Mouse (Mus musculus): ENCODE measurements around the gene Zfp704. TPM values are rescaled to one million over a fixed set of nuclear protein-coding genes. Genes with fewer than 3 reads are reported as not detected.
"Not testable (repeated sequence)": the region's sequence is repeated elsewhere in the genome, so short reads cannot be mapped to it uniquely, and the experiment has no call there.

The Zfp704 gene
- polyA plus RNA-seq, 1 experiment from 2014 or later = 7.9 TPM

- WGBS = 76% methylated on average over 4 of the region's 4 CpGs
- Histone ChIP-seq H3K9ac (ENCODE audit: low read depth, low read length) (no peak overlapping the region), H3K36me3 (ENCODE audit: insufficient read depth, low read length) (no peaks in the 10 kb centered on the region), H3K4me1 (replicated peaks; ENCODE audit: insufficient read depth, low read length) (peaks cover 35% of the 10 kb centered on the region; the same call in 1 of the 2 replicates), H3K4me2 (ENCODE audit: low read length) (no peak overlapping the region), H3K27ac (no peak overlapping the region), H3K4me3 (replicated peaks; ENCODE audit: low read depth, low read length) (no peak overlapping the region), H3K9me3 (replicated peaks; ENCODE audit: low read length) (no peaks in the 10 kb centered on the region), H3K27me3 (ENCODE audit: insufficient read depth, low read length) (no peaks in the 10 kb centered on the region)
- DNase-seq (ENCODE audit: low spot score) = no peak
- ATAC-seq (replicated peaks; ENCODE audit: low FRiP score, low read depth) = peak; percentile 41; the same call in 1 of the 2 replicates
- TF ChIP-seq CTCF (IDR thresholded peaks at IDR 0.05; ENCODE audit: low read depth) = no peak
These were observed 33.0 kb downstream of the Zfp704 start for GRCm38 (mm10) chr3:9576872-9577271.

- Histone ChIP-seq H3K4me3 (replicated peaks; ENCODE audit: low read depth, low read length) (no peak overlapping the region), H3K27me3 (ENCODE audit: insufficient read depth, low read length) (no peaks in the 10 kb centered on the region), H3K4me2 (ENCODE audit: low read length) (no peak overlapping the region), H3K9ac (ENCODE audit: low read depth, low read length) (no peak overlapping the region), H3K36me3 (ENCODE audit: insufficient read depth, low read length) (no peaks in the 10 kb centered on the region), H3K9me3 (replicated peaks; ENCODE audit: low read length) (no peaks in the 10 kb centered on the region), H3K4me1 (replicated peaks; ENCODE audit: insufficient read depth, low read length) (peaks cover 22% of the 10 kb centered on the region; the same call in 1 of the 2 replicates), H3K27ac (no peak overlapping the region)
- DNase-seq (ENCODE audit: low spot score) (no peak), ATAC-seq (replicated peaks; ENCODE audit: low FRiP score, low read depth) (no peak)
- 66% methylated on average over 8 of the region's 8 CpGs for WGBS
- no peak for TF ChIP-seq CTCF (IDR thresholded peaks at IDR 0.05; ENCODE audit: low read depth)
These were observed 35.6 kb downstream of the Zfp704 start for GRCm38 (mm10) chr3:9574305-9574704.

GRCm38 (mm10) chr3:9573581-9573980 is 36.3 kb downstream of the Zfp704 start:
- H3K27me3 ChIP-seq (ENCODE audit: insufficient read depth, low read length) = no peaks in the 10 kb centered on the region
- H3K9ac ChIP-seq (ENCODE audit: low read depth, low read length) = no peak overlapping the region
- peak; percentile 84 for DNase-seq (ENCODE audit: low spot score)
- H3K4me3 ChIP-seq (replicated peaks; ENCODE audit: low read depth, low read length) = no peak overlapping the region
- no peaks in the 10 kb centered on the region for H3K9me3 ChIP-seq (replicated peaks; ENCODE audit: low read length)
- peak; percentile 74 for ATAC-seq (replicated peaks; ENCODE audit: low FRiP score, low read depth)
- H3K4me2 ChIP-seq (ENCODE audit: low read length) = no peak overlapping the region
- no peaks in the 10 kb centered on the region for H3K36me3 ChIP-seq (ENCODE audit: insufficient read depth, low read length)
- peaks cover 19% of the 10 kb centered on the region; the same call in 1 of the 2 replicates for H3K4me1 ChIP-seq (replicated peaks; ENCODE audit: insufficient read depth, low read length)
- 6% methylated on average over 6 of the region's 6 CpGs for WGBS
- no peak overlapping the region for H3K27ac ChIP-seq
- no peak for TF ChIP-seq CTCF (IDR thresholded peaks at IDR 0.05; ENCODE audit: low read depth)

GRCm38 (mm10) chr3:9572261-9572660 is 37.6 kb downstream of the Zfp704 start:
- Histone ChIP-seq H3K4me1 (replicated peaks; ENCODE audit: insufficient read depth, low read length) (peaks cover 29% of the 10 kb centered on the region), H3K36me3 (ENCODE audit: insufficient read depth, low read length) (no peaks in the 10 kb centered on the region), H3K9me3 (replicated peaks; ENCODE audit: low read length) (no peaks in the 10 kb centered on the region), H3K9ac (ENCODE audit: low read depth, low read length) (no peak overlapping the region), H3K4me3 (replicated peaks; ENCODE audit: low read depth, low read length) (no peak overlapping the region), H3K27ac (no peak overlapping the region), H3K4me2 (ENCODE audit: low read length) (no peak overlapping the region), H3K27me3 (ENCODE audit: insufficient read depth, low read length) (no peaks in the 10 kb centered on the region)
- DNase-seq (ENCODE audit: low spot score) = no peak
- no peak for ATAC-seq (replicated peaks; ENCODE audit: low FRiP score, low read depth)
- WGBS = 74% methylated on average over 8 of the region's 8 CpGs
- TF ChIP-seq CTCF (IDR thresholded peaks at IDR 0.05; ENCODE audit: low read depth) = no peak

GRCm38 (mm10) chr3:9570782-9571181 is 39.1 kb downstream of the Zfp704 start:
- WGBS = 93% methylated on average over 4 of the region's 4 CpGs
- Histone ChIP-seq H3K36me3 (ENCODE audit: insufficient read depth, low read length) (no peaks in the 10 kb centered on the region), H3K27me3 (ENCODE audit: insufficient read depth, low read length) (no peaks in the 10 kb centered on the region), H3K27ac (no peak overlapping the region), H3K4me2 (ENCODE audit: low read length) (no peak overlapping the region), H3K4me1 (replicated peaks; ENCODE audit: insufficient read depth, low read length) (peaks cover 25% of the 10 kb centered on the region), H3K9ac (ENCODE audit: low read depth, low read length) (no peak overlapping the region), H3K9me3 (replicated peaks; ENCODE audit: low read length) (no peaks in the 10 kb centered on the region), H3K4me3 (replicated peaks; ENCODE audit: low read depth, low read length) (no peak overlapping the region)
- DNase-seq (ENCODE audit: low spot score) (no peak), ATAC-seq (replicated peaks; ENCODE audit: low FRiP score, low read depth) (no peak)
- TF ChIP-seq CTCF (IDR thresholded peaks at IDR 0.05; ENCODE audit: low read depth) = no peak

GRCm38 (mm10) chr3:9569706-9570105 is 40.2 kb downstream of the Zfp704 start:
- H3K9me3 ChIP-seq (replicated peaks; ENCODE audit: low read length); H3K4me2 ChIP-seq (ENCODE audit: low read length); H3K27me3 ChIP-seq (ENCODE audit: insufficient read depth, low read length); H3K36me3 ChIP-seq (ENCODE audit: insufficient read depth, low read length); ATAC-seq (replicated peaks; ENCODE audit: low FRiP score, low read depth); H3K9ac ChIP-seq (ENCODE audit: low read depth, low read length); H3K4me3 ChIP-seq (replicated peaks; ENCODE audit: low read depth, low read length); DNase-seq (ENCODE audit: low spot score); H3K27ac ChIP-seq: not testable (repeated sequence)
- H3K4me1 ChIP-seq (replicated peaks; ENCODE audit: insufficient read depth, low read length) = peaks cover 16% of the 10 kb centered on the region
- 64% methylated on average over 4 of the region's 4 CpGs for WGBS
